Mouse (Mus musculus): ENCODE measurements around the gene Ero1l.

DNA sequence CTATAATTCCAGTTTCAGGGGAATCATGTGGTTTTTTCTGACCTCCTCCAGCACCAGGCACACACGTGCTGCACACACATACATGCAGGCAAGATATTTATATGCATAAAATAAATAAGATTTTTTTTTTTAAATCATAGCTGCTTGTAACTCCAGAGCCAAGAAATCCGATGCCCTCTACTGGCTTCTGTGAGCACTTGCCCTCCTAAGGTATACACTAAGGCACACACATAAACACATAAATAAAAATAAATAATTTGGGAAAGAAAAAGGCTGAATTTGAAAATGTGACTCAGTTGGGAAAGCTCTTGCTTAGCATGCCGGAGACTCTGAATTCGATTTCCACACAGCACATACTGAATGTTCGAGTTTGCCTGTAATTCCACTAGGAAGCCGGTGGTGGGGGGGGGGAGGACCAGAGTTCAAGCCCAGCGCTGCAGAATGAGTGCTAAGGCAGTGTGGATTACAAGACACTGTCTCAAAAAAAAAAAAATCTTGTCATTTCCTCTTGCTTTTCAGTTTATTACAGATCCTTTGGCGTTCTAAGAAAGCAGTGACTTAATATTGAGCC, 10.5 kb upstream of the Ero1l start:
- TF ChIP-seq CTCF (IDR thresholded peaks at IDR 0.05; ENCODE audit: borderline replicate concordance, control insufficient read depth, extremely low read depth, insufficient read depth, low read length, poor library complexity) = no peak
- no peak for TF ChIP-seq POLR2A (IDR thresholded peaks at IDR 0.05; ENCODE audit: control insufficient read depth, extremely low read depth, insufficient read depth, low read length, poor library complexity)

Data from thymus, adult 2 months (tissue).